ENCODE assay signal across 19 mouse cellular contexts in the genomic region with DNA sequence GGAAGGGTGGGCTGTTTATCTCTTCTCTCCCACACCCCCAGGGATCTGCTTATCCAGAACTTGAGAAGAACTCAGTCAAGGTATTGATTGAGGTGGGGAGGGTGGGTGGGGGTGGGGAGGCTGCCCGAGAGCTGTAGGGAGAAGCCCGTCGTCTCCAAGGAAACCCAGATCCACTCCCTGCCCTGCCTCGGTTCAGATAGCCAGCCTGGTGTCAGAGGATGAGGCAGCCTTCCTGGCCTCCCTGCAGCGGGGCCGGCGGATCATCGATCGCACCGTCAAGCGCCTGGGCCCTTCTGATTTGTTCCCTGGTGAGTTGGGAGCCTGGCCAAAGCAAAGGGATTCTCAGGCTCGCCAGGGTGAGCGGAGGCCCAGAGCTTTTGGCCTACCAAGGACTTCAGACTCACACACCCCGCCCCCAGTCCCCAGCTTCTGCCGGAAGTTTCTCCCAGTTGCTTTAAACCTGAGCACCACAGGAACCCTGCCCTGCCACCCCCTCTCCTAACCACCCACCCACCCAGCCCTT. TPM values are rescaled to one million over a fixed set of nuclear protein-coding genes. Genes with fewer than 3 reads are reported as not detected.
DNase-seq lines count a peak whose midpoint lies in the region; ATAC-seq and TF ChIP-seq lines count a peak whose summit lies in the region.
"Had no signal": no experiment of that assay in that cellular context is flagged by ENCODE, and none has a peak within 500 bp of the region (broad histone marks: within the 10 kb centered on the region; RNA-seq: fewer than 3 reads in every experiment).

No protein-coding gene starts in this region.

- no peak for TF ChIP-seq POLR2A in ES-Bruce4 (IDR thresholded peaks at IDR 0.05; ENCODE audit: insufficient read depth, low read length)

- 60% methylated on average over 15 of the region's 15 CpGs for WGBS in liver, embryonic 14.5 days (ENCODE audit: insufficient replicate concordance)
- WGBS in embryonic facial prominence, embryonic 10.5 days, result 53% methylated on average over 15 of the region's 15 CpGs

- H3K4me3 ChIP-seq in ES-Bruce4 (ENCODE audit: low read depth, low read length), result 0 out of 2 replicates have a peak overlapping the region, but pooled peaks have one; percentile 25
- H3K4me3 ChIP-seq in liver, embryonic 14.5 days (ENCODE audit: insufficient read depth in 1 of 2, low read depth in 2 of 2, low read length in 2 of 2), result no peak overlapping the region
- no peak overlapping the region for H3K4me3 ChIP-seq in embryonic facial prominence, embryonic 10.5 days
- H3K4me3 ChIP-seq: embryonic facial prominence, embryonic 12.5 days; stomach, embryonic 15.5 days had no signal

- no peak overlapping the region for H3K27ac ChIP-seq in ES-Bruce4 (ENCODE audit: insufficient read depth, low read length)
- no peak overlapping the region for H3K27ac ChIP-seq in liver, embryonic 14.5 days
- no peak overlapping the region for H3K27ac ChIP-seq in embryonic facial prominence, embryonic 10.5 days (replicated peaks)
- H3K27ac ChIP-seq: embryonic facial prominence, embryonic 12.5 days; hindbrain, embryonic 14.5 days; kidney, postnatal 0 days; stomach, embryonic 15.5 days had no signal

- no peak for TF ChIP-seq CTCF in ES-Bruce4 (IDR thresholded peaks at IDR 0.05; ENCODE audit: low read depth, low read length)
- no peak for TF ChIP-seq CTCF in liver, embryonic 14.5 days (IDR thresholded peaks at IDR 0.05; ENCODE audit: low read depth)

- peak; percentile 45; the same call in 1 of the 2 replicates for ATAC-seq in liver, embryonic 14.5 days (ENCODE audit: insufficient read depth)

- DNase-seq in cerebellum, postnatal 14 days, result peak; percentile 29 to 44
- no peak for DNase-seq in cerebellum, adult 18-20 months
- peak; percentile 71 for DNase-seq in R1 (ENCODE audit: low read depth, low spot score)
- DNase-seq in liver, embryonic 14.5 days (ENCODE audit: low read depth in 3 of 3, low spot score in 3 of 3), result no peak
- DNase-seq in thymus, postnatal 14 days, result no peak
- no peak for DNase-seq in embryonic facial prominence, embryonic 10.5 days (ENCODE audit: low spot score)
- no peak for DNase-seq in adipocyte (ENCODE audit: low spot score)
- DNase-seq: adrenal gland, adult 2 months; gastrocnemius, postnatal 36 days; kidney, adult 18-20 months; lung, adult 18-20 months; lung, postnatal 10 days had no signal

- H3K4me1 ChIP-seq in ES-Bruce4 (ENCODE audit: control insufficient read depth, insufficient read depth, low read length), result no peaks in the 10 kb centered on the region
- H3K4me1 ChIP-seq in liver, embryonic 14.5 days (replicated peaks; ENCODE audit: control insufficient read depth in 2 of 2, insufficient read depth in 2 of 2, low read length in 1 of 2), result no peaks in the 10 kb centered on the region
- H3K4me1 ChIP-seq in embryonic facial prominence, embryonic 10.5 days, result peaks cover 6% of the 10 kb centered on the region; the same call in 1 of the 2 replicates
- H3K4me1 ChIP-seq: embryonic facial prominence, embryonic 12.5 days; stomach, embryonic 15.5 days had no signal

- H3K9me3 ChIP-seq in ES-Bruce4 (replicated peaks; ENCODE audit: control insufficient read depth, insufficient read depth, low read length, poor library complexity, severe bottlenecking), result no peaks in the 10 kb centered on the region
- H3K9me3 ChIP-seq in liver, embryonic 14.5 days (ENCODE audit: control insufficient read depth, low read length), result no peaks in the 10 kb centered on the region
- no peaks in the 10 kb centered on the region for H3K9me3 ChIP-seq in embryonic facial prominence, embryonic 10.5 days
- H3K9me3 ChIP-seq: embryonic facial prominence, embryonic 12.5 days; stomach, embryonic 15.5 days had no signal

- H3K9ac ChIP-seq in ES-Bruce4 (ENCODE audit: low read depth, poor library complexity, severe bottlenecking), result peak overlapping the region; percentile 29
- no peak overlapping the region for H3K9ac ChIP-seq in liver, embryonic 14.5 days (replicated peaks)
- H3K9ac ChIP-seq: embryonic facial prominence, embryonic 12.5 days; hindbrain, embryonic 14.5 days; stomach, embryonic 15.5 days had no signal

- TF ChIP-seq EP300 in ES-Bruce4 (IDR thresholded peaks at IDR 0.05; ENCODE audit: insufficient read depth, low read depth, low read length), result no peak
- TF ChIP-seq EP300 in liver, embryonic 14.5 days (IDR thresholded peaks at IDR 0.05; ENCODE audit: low read depth), result no peak

- H3K27me3 ChIP-seq in ES-Bruce4 (ENCODE audit: control insufficient read depth, insufficient read depth, low read length, poor library complexity, severe bottlenecking), result no peaks in the 10 kb centered on the region
- no peaks in the 10 kb centered on the region for H3K27me3 ChIP-seq in liver, embryonic 14.5 days (ENCODE audit: control insufficient read depth, insufficient read depth, low read length)
- no peaks in the 10 kb centered on the region for H3K27me3 ChIP-seq in embryonic facial prominence, embryonic 10.5 days (replicated peaks; ENCODE audit: low read depth, poor library complexity, severe bottlenecking)
- H3K27me3 ChIP-seq: embryonic facial prominence, embryonic 12.5 days; stomach, embryonic 15.5 days had no signal

- H3K36me3 ChIP-seq in ES-Bruce4 (ENCODE audit: control insufficient read depth, insufficient read depth, low read length, poor library complexity, severe bottlenecking), result peaks cover 2% of the 10 kb centered on the region; the same call in 1 of the 2 replicates
- no peaks in the 10 kb centered on the region for H3K36me3 ChIP-seq in liver, embryonic 14.5 days (replicated peaks; ENCODE audit: control insufficient read depth, insufficient read depth, low read depth)
- H3K36me3 ChIP-seq in embryonic facial prominence, embryonic 10.5 days (replicated peaks), result peaks cover 80% of the 10 kb centered on the region
- H3K36me3 ChIP-seq: stomach, embryonic 15.5 days had no signal

- H3K4me2 ChIP-seq in liver, embryonic 14.5 days (ENCODE audit: low read depth), result no peak overlapping the region
- H3K4me2 ChIP-seq: embryonic facial prominence, embryonic 12.5 days; hindbrain, embryonic 14.5 days; midbrain, embryonic 11.5 days; stomach, embryonic 15.5 days had no signal

RNA-seq across cellular contexts. Expression of a gene that starts 8.0 kb away (rescaled TPM):
- not detected in 2 replicates for polyA plus RNA-seq in ES-Bruce4 (2011; ENCODE audit: insufficient read depth, insufficient read length, low read depth, missing spikeins)
- not detected in 2 replicates for polyA plus RNA-seq in liver, embryonic 14.5 days (2012; rRNA removed)
- polyA plus RNA-seq in liver, embryonic 14.5 days (2014; fragmentation: Nextera tagmentation; extraction: Ambion mirVana), result not detected in 2 replicates
- polyA plus RNA-seq in embryonic facial prominence, embryonic 10.5 days (2016; fragmentation: Nextera tagmentation; extraction: Ambion mirVana), result 1.1 TPM in 2 replicates
- polyA plus RNA-seq: adrenal gland, adult 2 months had no signal

RNA-seq across cellular contexts. Expression of a gene that starts 8.6 kb away (rescaled TPM):
- 18.1 and 19.0 TPM in 2 replicates for polyA plus RNA-seq in ES-Bruce4 (2011; ENCODE audit: insufficient read depth, insufficient read length, low read depth, missing spikeins)
- 4.6 TPM in 2 replicates for polyA plus RNA-seq in liver, embryonic 14.5 days (2012; rRNA removed)
- 3.3 and 4.0 TPM in 2 replicates for polyA plus RNA-seq in liver, embryonic 14.5 days (2014; fragmentation: Nextera tagmentation; extraction: Ambion mirVana)
- 33.7 and 36.0 TPM in 2 replicates for polyA plus RNA-seq in embryonic facial prominence, embryonic 10.5 days (2016; fragmentation: Nextera tagmentation; extraction: Ambion mirVana)

RNA-seq across cellular contexts. Expression of a gene that starts 34.2 kb away (rescaled TPM):
- polyA plus RNA-seq in ES-Bruce4 (2011; ENCODE audit: insufficient read depth, insufficient read length, low read depth, missing spikeins), result 1.5 and 1.8 TPM in 2 replicates
- polyA plus RNA-seq in liver, embryonic 14.5 days (2012; rRNA removed), result 0.08 and 0.13 TPM in 2 replicates
- 0.06 TPM in 1 of 2 replicates, not detected in the other for polyA plus RNA-seq in liver, embryonic 14.5 days (2014; fragmentation: Nextera tagmentation; extraction: Ambion mirVana)
- 5.8 and 8.3 TPM in 2 replicates for polyA plus RNA-seq in embryonic facial prominence, embryonic 10.5 days (2016; fragmentation: Nextera tagmentation; extraction: Ambion mirVana)

RNA-seq across cellular contexts. Expression of a gene that starts 40.0 kb away (rescaled TPM):
- 3.0 and 3.2 TPM in 2 replicates for polyA plus RNA-seq in ES-Bruce4 (2011; ENCODE audit: insufficient read depth, insufficient read length, low read depth, missing spikeins)
- polyA plus RNA-seq in liver, embryonic 14.5 days (2012; rRNA removed), result 0.06 TPM in 1 of 2 replicates, not detected in the other
- polyA plus RNA-seq in liver, embryonic 14.5 days (2014; fragmentation: Nextera tagmentation; extraction: Ambion mirVana), result 0.06 TPM in 1 of 2 replicates, not detected in the other
- 0.39 and 0.55 TPM in 2 replicates for polyA plus RNA-seq in embryonic facial prominence, embryonic 10.5 days (2016; fragmentation: Nextera tagmentation; extraction: Ambion mirVana)
- polyA plus RNA-seq: large intestine, adult 2 months had no signal

RNA-seq across cellular contexts. Expression of a gene that starts 40.2 kb away (rescaled TPM):
- 2.7 and 3.0 TPM in 2 replicates for polyA plus RNA-seq in ES-Bruce4 (2011; ENCODE audit: insufficient read depth, insufficient read length, low read depth, missing spikeins)
- polyA plus RNA-seq in liver, embryonic 14.5 days (2012; rRNA removed), result 0.62 and 0.65 TPM in 2 replicates
- 0.66 TPM in 2 replicates for polyA plus RNA-seq in liver, embryonic 14.5 days (2014; fragmentation: Nextera tagmentation; extraction: Ambion mirVana)
- polyA plus RNA-seq in embryonic facial prominence, embryonic 10.5 days (2016; fragmentation: Nextera tagmentation; extraction: Ambion mirVana), result 6.6 and 7.1 TPM in 2 replicates

Comparison
In these comparisons a context has a peak if more than half of its experiments do, and no peak if none do; other contexts are left out.
1. DNase-seq: peak in cerebellum, postnatal 14 days (2 of 2) and R1 (single experiment); none in cerebellum, adult 18-20 months (0 of 2), liver, embryonic 14.5 days (0 of 3), thymus, postnatal 14 days (single experiment), embryonic facial prominence, embryonic 10.5 days (single experiment) and adipocyte (single experiment).